Mouse (Mus musculus) induced T-regulatory cell, adult 2 months (primary cell): ENCODE measurements around the gene Dennd2a.
"Not testable (repeated sequence)": the region's sequence is repeated elsewhere in the genome, so short reads cannot be mapped to it uniquely, and the experiment has no call there.

Experiments used
- DNase-seq: peaks from one replicate; pipeline ENCODE4 v3.0.0-alpha.2; 2012; ENCODE audit warnings: low read depth

Dennd2a gene

DNA sequence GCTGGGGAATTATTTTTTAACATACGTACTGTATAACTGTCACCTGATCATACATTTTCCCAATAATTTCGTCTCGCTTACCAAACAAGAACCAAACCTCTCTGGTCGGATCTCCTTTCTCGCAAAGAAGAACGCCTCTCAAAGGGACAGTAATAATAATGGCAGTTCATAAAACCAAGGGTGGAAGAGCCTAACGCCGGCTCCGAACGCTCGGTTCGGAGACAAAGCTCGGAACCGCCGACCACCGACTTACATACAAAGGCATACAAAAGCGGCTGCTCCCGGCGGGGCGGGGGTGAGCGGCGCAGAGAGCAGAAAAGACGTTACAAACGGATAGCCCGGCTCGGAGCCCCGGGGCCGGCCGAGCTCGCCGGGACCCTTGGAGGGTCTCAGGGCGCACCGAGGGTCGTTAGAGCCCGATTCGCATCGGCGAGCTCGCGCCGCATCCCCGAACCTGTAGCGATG is 138.2 kb downstream of the Dennd2a start:
- DNase-seq: no peak

DNA sequence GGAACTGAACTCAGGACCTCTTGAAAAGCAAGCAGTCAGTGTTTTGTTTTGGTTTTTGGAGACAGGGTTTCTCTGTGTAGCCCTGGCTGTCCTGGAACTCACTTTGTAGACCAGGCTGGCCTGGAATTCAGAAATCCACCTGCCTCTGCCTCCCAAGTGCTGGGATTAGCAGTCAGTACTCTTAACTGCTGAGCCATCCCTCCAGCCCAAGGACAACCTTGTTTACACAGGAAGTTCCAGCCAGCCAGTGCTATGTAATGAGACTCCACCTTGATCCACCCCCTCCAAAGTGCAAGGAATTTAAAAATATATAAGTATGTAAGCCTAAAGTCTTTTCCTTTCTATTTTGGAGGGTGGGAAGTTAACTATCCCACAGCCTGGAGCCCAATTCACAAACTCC is 141.0 kb downstream of the Dennd2a start:
- DNase-seq: not testable (repeated sequence)

- DNase-seq: peak; percentile 90
Measured at GRCm38 (mm10) chr6:39415762-39416161, 141.9 kb downstream of the Dennd2a start.

- no peak for DNase-seq
Measured at GRCm38 (mm10) chr6:39414106-39414505, 143.6 kb downstream of the Dennd2a start.
